Comparison of ENCODE assay signal across 24 mouse cellular contexts in the genomic region with DNA sequence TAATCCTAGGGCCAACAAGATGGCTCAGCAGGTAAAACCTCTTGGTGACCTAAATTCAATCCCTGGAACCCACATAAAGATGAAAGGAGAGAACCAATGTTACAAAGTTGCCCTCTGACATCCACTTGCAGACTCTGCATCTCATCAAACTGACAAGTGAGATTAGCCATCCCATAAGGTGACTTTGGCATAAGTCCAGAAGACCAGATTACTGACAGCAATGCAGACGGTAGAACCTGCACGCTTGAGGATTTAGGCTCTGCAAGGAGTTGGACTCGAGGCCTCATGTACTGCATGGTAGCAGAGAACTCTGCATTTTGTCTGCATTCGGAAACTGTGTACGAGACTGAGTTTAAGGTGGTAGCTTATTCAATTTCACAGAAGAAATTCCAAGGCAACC. TPM values are rescaled to one million over a fixed set of nuclear protein-coding genes. Genes with fewer than 3 reads are reported as not detected.
DNase-seq lines count a peak whose midpoint lies in the region; ATAC-seq lines count a peak whose summit lies in the region.
"Had no signal": no experiment of that assay in that cellular context is flagged by ENCODE, and none has a peak within 500 bp of the region (broad histone marks: within the 10 kb centered on the region; RNA-seq: fewer than 3 reads in every experiment).

No protein-coding gene starts in this region.

- no peak overlapping the region for H3K4me3 ChIP-seq in midbrain, embryonic 11.5 days (ENCODE audit: low read depth, low read length)
- H3K4me3 ChIP-seq in midbrain, embryonic 13.5 days (replicated peaks): no peak overlapping the region
- H3K4me3 ChIP-seq: forebrain, embryonic 10.5 days; forebrain, embryonic 13.5 days; heart, adult 2 months; heart, embryonic 10.5 days; heart, embryonic 13.5 days; hindbrain, embryonic 15.5 days had no signal

- H3K27me3 ChIP-seq in midbrain, embryonic 11.5 days (ENCODE audit: control insufficient read depth, insufficient read depth, low read length): no peaks in the 10 kb centered on the region
- H3K27me3 ChIP-seq in midbrain, embryonic 13.5 days: no peaks in the 10 kb centered on the region
- H3K27me3 ChIP-seq: forebrain, embryonic 13.5 days; hindbrain, embryonic 15.5 days had no signal

- H3K36me3 ChIP-seq in midbrain, embryonic 11.5 days (ENCODE audit: control insufficient read depth, insufficient read depth, low read length): no peaks in the 10 kb centered on the region
- no peaks in the 10 kb centered on the region for H3K36me3 ChIP-seq in midbrain, embryonic 13.5 days
- H3K36me3 ChIP-seq: forebrain, embryonic 10.5 days; heart, embryonic 10.5 days; heart, embryonic 13.5 days; hindbrain, embryonic 15.5 days had no signal

- H3K4me2 ChIP-seq in midbrain, embryonic 11.5 days: no peak overlapping the region
- no peak overlapping the region for H3K4me2 ChIP-seq in midbrain, embryonic 13.5 days (replicated peaks)
- H3K4me2 ChIP-seq: forebrain, embryonic 13.5 days; heart, embryonic 13.5 days; hindbrain, embryonic 15.5 days had no signal

- no peaks in the 10 kb centered on the region for H3K4me1 ChIP-seq in midbrain, embryonic 11.5 days (ENCODE audit: control insufficient read depth, insufficient read depth, low read length)
- H3K4me1 ChIP-seq in midbrain, embryonic 13.5 days (replicated peaks): no peaks in the 10 kb centered on the region

- WGBS in midbrain, embryonic 11.5 days: 87% methylated on average over 5 of the region's 5 CpGs
- 81% methylated on average over 5 of the region's 5 CpGs for WGBS in midbrain, embryonic 13.5 days

- H3K9ac ChIP-seq in midbrain, embryonic 11.5 days (ENCODE audit: low read length): no peak overlapping the region
- no peak overlapping the region for H3K9ac ChIP-seq in midbrain, embryonic 13.5 days (replicated peaks)
- H3K9ac ChIP-seq: forebrain, embryonic 13.5 days; heart, embryonic 13.5 days; hindbrain, embryonic 15.5 days had no signal

- no peaks in the 10 kb centered on the region for H3K9me3 ChIP-seq in midbrain, embryonic 11.5 days (ENCODE audit: control insufficient read depth, low read length)
- no peaks in the 10 kb centered on the region for H3K9me3 ChIP-seq in midbrain, embryonic 13.5 days
- H3K9me3 ChIP-seq: forebrain, embryonic 10.5 days; forebrain, embryonic 13.5 days; heart, embryonic 10.5 days; heart, embryonic 13.5 days; hindbrain, embryonic 15.5 days had no signal

- ATAC-seq in midbrain, embryonic 11.5 days (ENCODE audit: low FRiP score): no peak
- ATAC-seq in midbrain, embryonic 13.5 days: no peak
- ATAC-seq: forebrain, embryonic 13.5 days; forebrain, embryonic 16.5 days; Patski had no signal

- peak; percentile 36 for DNase-seq in cerebellum, adult 9-10 months
- no peak for DNase-seq in cerebellum, adult 18-20 months
- peak; percentile 17 for DNase-seq in midbrain, embryonic 11.5 days (ENCODE audit: low spot score, missing footprints)
- peak; percentile 14 for DNase-seq in MN1 (ENCODE audit: low spot score)
- DNase-seq in retina, postnatal 7 days (ENCODE audit: low read depth, low spot score): peak; percentile 66
- DNase-seq in lung, postnatal 14 days: no peak
- DNase-seq: adrenal gland, postnatal 10 days; adrenal gland, postnatal 36 days; cerebellum, adult 11-12 months; cerebellum, adult 9-11 months; gastrocnemius, postnatal 10 days; gastrocnemius, postnatal 36 days; heart, adult 2 months; heart, postnatal 14 days; heart, postnatal 4 days had no signal

- no peak overlapping the region for H3K27ac ChIP-seq in midbrain, embryonic 11.5 days (ENCODE audit: low read depth, low read length)
- no peak overlapping the region for H3K27ac ChIP-seq in midbrain, embryonic 13.5 days
- H3K27ac ChIP-seq: forebrain, embryonic 10.5 days; forebrain, embryonic 13.5 days; heart, adult 2 months; heart, embryonic 10.5 days; heart, embryonic 13.5 days; hindbrain, embryonic 15.5 days had no signal

RNA-seq across cellular contexts. Expression of gene Ccdc187, which starts 4.2 kb away (rescaled TPM):
- polyA plus RNA-seq in midbrain, embryonic 11.5 days (2014; fragmentation: Nextera tagmentation; extraction: Ambion mirVana): 0.05 and 0.10 TPM in 2 replicates
- 0.17 and 0.23 TPM in 2 replicates for polyA plus RNA-seq in midbrain, embryonic 13.5 days (2015; fragmentation: Nextera tagmentation; extraction: Ambion mirVana)
- polyA plus RNA-seq: embryonic facial prominence, embryonic 11.5 days; heart, embryonic 10.5 days had no signal

RNA-seq across cellular contexts. Expression of gene Gpsm1, which starts 25.2 kb away (rescaled TPM):
- 46.2 and 53.3 TPM in 2 replicates for polyA plus RNA-seq in midbrain, embryonic 11.5 days (2014; fragmentation: Nextera tagmentation; extraction: Ambion mirVana)
- 147 and 162 TPM in 2 replicates for polyA plus RNA-seq in midbrain, embryonic 13.5 days (2015; fragmentation: Nextera tagmentation; extraction: Ambion mirVana)

RNA-seq across cellular contexts. Expression of gene Qsox2, which starts 52.8 kb away (rescaled TPM):
- polyA plus RNA-seq in midbrain, embryonic 11.5 days (2014; fragmentation: Nextera tagmentation; extraction: Ambion mirVana): 18.2 and 18.4 TPM in 2 replicates
- polyA plus RNA-seq in midbrain, embryonic 13.5 days (2015; fragmentation: Nextera tagmentation; extraction: Ambion mirVana): 15.4 and 15.7 TPM in 2 replicates

Comparison
In these comparisons a context has a peak if more than half of its experiments do, and no peak if none do; other contexts are left out.
1. DNase-seq: peak in cerebellum, adult 9-10 months (single experiment), midbrain, embryonic 11.5 days (single experiment), MN1 (single experiment) and retina, postnatal 7 days (single experiment); none in cerebellum, adult 18-20 months (0 of 2) and lung, postnatal 14 days (single experiment).